Mouse (Mus musculus) kidney, adult 2 months (tissue): Measurements from ENCODE around the gene S1pr3. TPM values are rescaled to one million over a fixed set of nuclear protein-coding genes. Genes with fewer than 3 reads are reported as not detected.

Experiments used
- DNase-seq: peaks from one replicate; pipeline ENCODE4 v3.0.0; 2021
- H3K27ac ChIP-seq: fragments of 200-500 bp; 2 replicates; pipeline ENCODE4 v1.5.1; 2012; ENCODE audit warnings: low read depth, low read length, control low read depth, inconsistent platforms; ENCODE audit not compliant: insufficient read depth
- H3K27me3 ChIP-seq: fragments of 200-500 bp; replicated peaks from 2 replicates; pipeline ENCODE4 v1.6.1; 2012; ENCODE audit warnings: mild to moderate bottlenecking, moderate library complexity, low read length, inconsistent platforms; ENCODE audit not compliant: control insufficient read depth, insufficient read depth
- H3K36me3 ChIP-seq: fragments of 200-500 bp; 2 replicates; pipeline ENCODE4 v1.6.1; 2012; ENCODE audit warnings: mild to moderate bottlenecking, moderate library complexity, low read length, inconsistent platforms; ENCODE audit not compliant: control insufficient read depth, insufficient read depth
- H3K4me1 ChIP-seq: fragments of 200-500 bp; 2 replicates; pipeline ENCODE4 v1.6.1; 2011; ENCODE audit warnings: low read length; ENCODE audit not compliant: control insufficient read depth, insufficient read depth
- H3K4me3 ChIP-seq: fragments of 200-500 bp; 2 replicates; pipeline ENCODE4 v1.5.1; 2011; ENCODE audit warnings: mild to moderate bottlenecking, low read depth, low read length, control low read depth; ENCODE audit not compliant: insufficient read depth
- CTCF ChIP-seq: fragments of 200-500 bp; conservative IDR thresholded peaks from 2 replicates; pipeline ENCODE4 v1.5.1; 2011; ENCODE audit warnings: low read depth, mild to moderate bottlenecking, control low read depth, low read length, moderate library complexity, mixed read lengths; ENCODE audit not compliant: insufficient read depth, insufficient read length
- POLR2A ChIP-seq: fragments of 200-500 bp; IDR thresholded peaks from one replicate; pipeline ENCODE4 v1.6.1; 2011; ENCODE audit warnings: low read depth, low read length, control low read depth
- WGBS: fragments of 180-500 bp; shearing (Covaris S2); methylation state at CpG from one replicate; pipeline ENCODE4 v1.1.7; 2018; 5-methylcytosine and 5-hydroxymethylcytosine counted together
- polyA plus RNA-seq: library from polyadenylated mRNA; depleted of rRNA; stranded (reverse); fragments of >200 nt; gene quantifications from 2 replicates; pipeline ENCODE4 v1.2.3, GENCODE M21; 2012; rRNA removed

The S1pr3 gene
- polyA plus RNA-seq, 1 experiment: 15.6 TPM

DNA sequence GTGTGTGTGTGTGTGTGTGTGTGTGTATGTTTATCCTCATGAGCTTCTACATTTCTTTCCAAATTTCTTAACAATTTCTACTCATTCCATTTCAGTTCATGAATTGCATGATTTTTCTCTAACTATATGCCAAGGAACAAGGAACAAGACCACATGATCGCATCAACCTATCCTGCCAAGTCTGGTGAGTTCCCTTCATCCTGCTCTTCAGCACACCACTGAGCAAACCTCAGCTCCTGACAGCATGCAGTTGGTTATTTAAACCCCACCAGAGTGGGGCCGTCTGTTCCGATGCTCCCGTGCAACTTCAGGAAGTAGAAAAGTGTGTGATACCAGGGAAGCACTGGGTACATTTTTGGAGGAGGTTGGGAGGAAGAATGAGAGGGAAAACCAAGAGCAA lies 38.1 kb downstream of the S1pr3 start:
- TF ChIP-seq POLR2A: no peak
- TF ChIP-seq CTCF: no peak
- Histone ChIP-seq H3K36me3 (no peaks in the 10 kb centered on the region), H3K27ac (no peak overlapping the region), H3K4me3 (no peak overlapping the region), H3K4me1 (no peaks in the 10 kb centered on the region), H3K27me3 (no peaks in the 10 kb centered on the region)
- DNase-seq: no peak
- 71% methylated on average over 4 of the region's 4 CpGs for WGBS

DNA sequence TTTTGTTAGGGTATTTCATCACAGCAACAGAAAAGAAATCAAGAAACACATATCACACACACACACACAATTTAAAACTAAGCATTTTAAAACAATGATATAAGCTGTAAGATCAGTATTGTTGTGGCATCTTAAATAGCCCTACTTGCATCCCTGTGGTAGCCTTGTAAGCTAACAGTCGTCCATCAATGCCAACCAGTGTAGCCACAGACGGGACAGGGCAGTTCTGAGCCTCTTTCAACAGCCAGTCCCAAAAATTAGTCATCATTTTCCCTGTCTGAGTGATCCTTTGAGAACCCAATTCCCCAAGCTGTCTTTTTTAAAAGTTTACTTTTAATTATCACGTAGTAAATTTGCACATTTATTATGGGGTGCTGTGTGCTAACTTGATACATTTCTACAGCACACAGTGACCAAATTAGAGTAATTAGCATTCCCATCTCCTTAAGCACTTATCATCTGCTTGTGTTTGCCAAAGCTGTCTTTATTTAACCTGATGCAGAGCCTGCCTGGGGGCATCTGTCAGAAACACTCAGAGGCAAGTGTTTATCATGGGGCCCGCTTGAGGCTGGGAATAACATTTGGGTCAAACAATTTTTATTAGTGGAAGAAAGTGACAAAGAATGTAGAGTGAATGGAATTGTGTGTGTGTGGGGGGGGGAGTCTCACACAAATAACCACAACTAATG lies 47.9 kb downstream of the S1pr3 start:
- 55% methylated on average over 4 of the region's 4 CpGs for WGBS
- H3K27me3 ChIP-seq: no peaks in the 10 kb centered on the region
- H3K27ac ChIP-seq: no peak overlapping the region
- no peaks in the 10 kb centered on the region for H3K36me3 ChIP-seq
- H3K4me1 ChIP-seq: no peaks in the 10 kb centered on the region
- DNase-seq: no peak
- no peak overlapping the region for H3K4me3 ChIP-seq
- TF ChIP-seq CTCF (no peak), POLR2A (no peak)

DNA sequence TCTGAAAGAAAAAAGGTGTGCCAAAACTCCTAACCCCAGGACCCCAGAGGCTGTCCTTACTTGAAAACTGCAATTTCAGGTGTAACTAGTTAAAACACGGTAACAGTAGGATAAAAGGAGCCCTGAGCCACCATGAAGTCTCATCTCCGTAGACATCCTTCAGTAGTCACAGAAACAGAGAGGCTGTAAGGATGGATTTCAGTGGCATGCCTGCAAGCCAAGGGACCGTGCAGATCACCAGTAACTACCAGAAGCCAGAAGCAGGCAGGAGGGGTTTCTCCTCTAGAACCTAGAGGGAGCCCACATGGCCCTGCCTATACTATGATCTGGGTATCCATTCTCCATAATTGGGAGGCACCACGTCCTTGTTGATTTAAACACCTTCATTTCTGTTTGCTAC lies 55.9 kb downstream of the S1pr3 start:
- H3K4me1 ChIP-seq: no peaks in the 10 kb centered on the region
- H3K4me3 ChIP-seq: no peak overlapping the region
- no peak for TF ChIP-seq POLR2A
- TF ChIP-seq CTCF: no peak
- no peak for DNase-seq
- H3K36me3 ChIP-seq: no peaks in the 10 kb centered on the region
- no peaks in the 10 kb centered on the region for H3K27me3 ChIP-seq
- no peak overlapping the region for H3K27ac ChIP-seq
- WGBS: 34% methylated on average over 4 of the region's 4 CpGs

DNA sequence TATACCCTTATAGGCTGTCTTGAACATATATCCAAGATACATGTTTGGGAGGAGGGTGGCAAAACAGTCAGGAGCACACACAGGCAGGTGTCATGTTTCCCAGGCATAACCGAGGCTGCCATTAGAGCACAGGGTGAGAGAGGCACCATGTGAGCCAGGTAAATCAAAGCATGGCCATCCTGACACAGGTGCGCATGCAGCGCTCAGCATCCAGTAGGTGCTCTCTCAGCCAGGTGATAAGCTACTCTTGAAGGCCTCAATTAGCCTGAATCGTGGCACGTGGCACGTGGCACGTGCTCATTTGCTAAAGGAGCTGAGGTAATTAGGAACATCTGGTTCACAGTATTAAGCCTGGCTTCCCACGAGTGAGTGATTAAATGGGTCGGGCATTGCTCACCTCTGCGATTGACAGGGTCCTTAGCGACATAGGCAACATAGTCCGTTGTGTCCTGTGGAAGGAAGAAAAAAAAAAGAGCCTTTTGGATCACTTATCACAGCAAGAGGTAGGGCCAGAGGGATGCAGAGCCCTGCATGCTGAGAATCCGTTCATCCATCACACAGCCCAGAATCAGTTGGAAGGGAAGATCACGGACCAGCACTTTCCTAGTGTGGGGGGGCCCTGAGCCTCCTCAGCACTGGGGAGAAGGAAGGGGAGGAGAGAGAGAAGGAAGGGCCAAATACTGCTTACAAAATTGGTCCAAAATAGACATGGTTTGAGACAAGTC lies 57.8 kb downstream of the S1pr3 start:
- Histone ChIP-seq H3K4me1 (no peaks in the 10 kb centered on the region), H3K27me3 (no peaks in the 10 kb centered on the region), H3K4me3 (no peak overlapping the region), H3K36me3 (no peaks in the 10 kb centered on the region), H3K27ac (no peak overlapping the region)
- no peak for DNase-seq
- TF ChIP-seq POLR2A (no peak), CTCF (no peak)
- WGBS: 55% methylated on average over 14 of the region's 14 CpGs

DNA sequence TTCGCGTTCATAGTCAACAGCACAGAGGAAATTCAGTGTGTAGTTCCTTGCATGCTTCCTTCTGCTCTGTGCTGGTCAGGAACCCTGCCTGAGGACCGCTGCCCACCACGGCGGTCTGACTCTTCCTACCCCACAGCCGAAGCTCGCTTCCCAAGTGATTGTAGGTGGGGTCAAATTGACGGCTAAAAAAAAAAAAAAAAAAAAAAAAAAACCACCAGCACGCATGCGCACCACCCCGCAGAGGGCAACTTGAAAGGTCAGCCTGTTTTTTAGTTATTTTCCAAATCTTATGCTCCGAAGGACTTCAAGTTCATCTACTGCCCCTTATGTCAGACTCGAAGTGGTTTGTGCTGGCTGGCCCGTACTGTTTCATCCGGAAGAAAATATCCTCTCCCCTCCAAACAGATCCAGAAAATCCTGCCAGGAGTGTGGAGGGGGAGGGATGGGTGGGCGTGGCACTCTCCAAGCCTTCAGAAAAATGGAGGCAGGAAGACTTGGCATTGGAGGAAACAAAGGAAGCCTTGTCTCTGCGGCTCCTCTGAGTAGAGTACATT lies 60.3 kb downstream of the S1pr3 start:
- 70% methylated on average over 17 of the region's 17 CpGs for whole genome bisulfite sequencing
- Histone ChIP-seq H3K36me3 (no peaks in the 10 kb centered on the region), H3K4me3 (no peak overlapping the region), H3K4me1 (no peaks in the 10 kb centered on the region), H3K27me3 (no peaks in the 10 kb centered on the region), H3K27ac (no peak overlapping the region)
- no peak for DNase-seq
- TF ChIP-seq CTCF (no peak), POLR2A (no peak)

Other genes with a start within 250 kb of the S1pr3 start
- 0.53 and 0.69 TPM in 2 replicates for gene Nxnl2, start 237.6 kb upstream of the S1pr3 start, polyA plus RNA-seq
- 0.77 and 1.1 TPM in 2 replicates for gene Shc3, start 160.8 kb downstream of the S1pr3 start, polyA plus RNA-seq
- gene Cks2, start 236.6 kb downstream of the S1pr3 start, polyA plus RNA-seq: 34.8 and 36.5 TPM in 2 replicates
- 23.4 and 26.1 TPM in 2 replicates for gene Secisbp2, start 243.1 kb downstream of the S1pr3 start, polyA plus RNA-seq